Mouse (Mus musculus) neural tube, embryonic 15.5 days (tissue): ENCODE measurements around the gene Itgae. TPM values are rescaled to one million over a fixed set of nuclear protein-coding genes. Genes with fewer than 3 reads are reported as not detected.
"Not testable (repeated sequence)": the region's sequence is repeated elsewhere in the genome, so short reads cannot be mapped to it uniquely, and the experiment has no call there.

Source experiments
- ATAC-seq: fragments of 200-750 bp; cut with Nextera tagmentation; 2 replicates; pipeline ENCODE4 v1.8.0; 2017; ENCODE audit warnings: mild to moderate bottlenecking, moderate TSS enrichment, moderate library complexity; ENCODE audit not compliant: low FRiP score
- H3K27ac ChIP-seq: fragments of 300-500 bp; sonication (generic); replicated peaks from 2 replicates; pipeline ENCODE4 v1.5.1; 2015; ENCODE audit warnings: mild to moderate bottlenecking, inconsistent platforms
- H3K27me3 ChIP-seq: fragments of 300-500 bp; sonication (generic); replicated peaks from 2 replicates; pipeline ENCODE4 v1.6.1; 2015; ENCODE audit warnings: inconsistent platforms
- H3K36me3 ChIP-seq: fragments of 300-500 bp; sonication (generic); 2 replicates; pipeline ENCODE4 v1.6.1; 2015; ENCODE audit warnings: inconsistent platforms
- H3K4me1 ChIP-seq: fragments of 300-500 bp; sonication (generic); 2 replicates; pipeline ENCODE4 v1.6.1; 2015; ENCODE audit warnings: inconsistent platforms
- H3K4me2 ChIP-seq: fragments of 300-500 bp; sonication (generic); 2 replicates; pipeline ENCODE4 v1.6.1; 2015; ENCODE audit warnings: inconsistent platforms, mild to moderate bottlenecking, moderate library complexity
- H3K4me3 ChIP-seq: fragments of 300-500 bp; sonication (generic); replicated peaks from 2 replicates; pipeline ENCODE4 v1.5.1; 2015; ENCODE audit warnings: mild to moderate bottlenecking, inconsistent platforms
- H3K9ac ChIP-seq: fragments of 300-500 bp; sonication (generic); replicated peaks from 2 replicates; pipeline ENCODE4 v1.6.1; 2015; ENCODE audit warnings: mild to moderate bottlenecking, inconsistent platforms
- H3K9me3 ChIP-seq: fragments of 300-500 bp; sonication (generic); replicated peaks from 2 replicates; pipeline ENCODE4 v1.6.1; 2016; ENCODE audit warnings: inconsistent platforms
- WGBS: fragments of 180-500 bp; shearing (Covaris S2); methylation state at CpG from one replicate; pipeline ENCODE4 v1.1.7; 2015; ENCODE audit warnings: mixed read lengths; 5-methylcytosine and 5-hydroxymethylcytosine counted together
- polyA plus RNA-seq: library from polyadenylated mRNA; unstranded; fragments of >200 nt; fragmentation: Nextera tagmentation; extraction: Ambion mirVana; gene quantifications from 2 replicates; pipeline ENCODE4 v1.2.1, GENCODE M21; 2015

Itgae gene
- polyA plus RNA-seq, 1 experiment from 2014 or later: 0.19 TPM

DNA sequence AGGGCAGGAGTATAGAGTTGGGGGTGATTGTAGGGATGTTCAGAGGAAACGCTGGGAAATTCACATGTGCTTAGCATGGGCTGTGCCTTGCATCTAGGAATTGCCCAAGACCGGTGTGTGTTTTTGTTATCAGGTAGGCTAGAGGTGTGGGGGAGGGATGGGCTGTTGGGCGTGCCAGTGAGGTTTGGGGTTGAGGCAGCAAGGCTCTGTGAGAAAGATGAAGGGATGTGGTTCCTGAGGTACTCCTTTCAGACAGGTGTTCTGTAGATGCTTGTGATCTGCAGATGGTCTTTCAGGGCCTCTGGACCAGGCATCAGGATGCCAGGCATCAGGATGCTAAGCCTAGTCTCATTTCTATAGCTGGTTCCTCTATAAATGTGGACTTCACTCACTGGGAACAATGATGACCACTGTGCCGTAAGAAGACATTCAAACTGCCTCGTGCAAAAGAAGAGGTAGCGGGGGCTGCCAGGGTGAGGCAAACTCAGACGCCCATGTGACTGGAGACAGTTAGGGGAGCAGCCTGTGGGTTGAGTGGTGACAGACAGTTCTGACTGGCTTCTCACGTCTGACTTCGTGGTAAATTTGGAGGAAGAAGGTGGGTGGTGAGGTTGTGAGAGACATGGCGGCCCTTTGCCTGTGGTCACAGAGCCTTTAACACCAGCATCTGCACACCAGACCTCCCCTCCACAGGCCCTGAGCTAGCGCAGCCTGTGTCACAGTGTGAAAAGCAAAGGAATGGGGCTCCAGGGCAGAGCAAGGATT lies 4.0 kb downstream of the Itgae start:
- H3K27ac ChIP-seq: no peak overlapping the region
- H3K9ac ChIP-seq: no peak overlapping the region
- ATAC-seq: no peak
- H3K4me1 ChIP-seq: no peaks in the 10 kb centered on the region
- no peak overlapping the region for H3K4me2 ChIP-seq
- 82% methylated on average over 11 of the region's 11 CpGs for WGBS
- H3K9me3 ChIP-seq: no peaks in the 10 kb centered on the region
- H3K4me3 ChIP-seq: no peak overlapping the region
- H3K36me3 ChIP-seq: no peaks in the 10 kb centered on the region
- H3K27me3 ChIP-seq: no peaks in the 10 kb centered on the region

DNA sequence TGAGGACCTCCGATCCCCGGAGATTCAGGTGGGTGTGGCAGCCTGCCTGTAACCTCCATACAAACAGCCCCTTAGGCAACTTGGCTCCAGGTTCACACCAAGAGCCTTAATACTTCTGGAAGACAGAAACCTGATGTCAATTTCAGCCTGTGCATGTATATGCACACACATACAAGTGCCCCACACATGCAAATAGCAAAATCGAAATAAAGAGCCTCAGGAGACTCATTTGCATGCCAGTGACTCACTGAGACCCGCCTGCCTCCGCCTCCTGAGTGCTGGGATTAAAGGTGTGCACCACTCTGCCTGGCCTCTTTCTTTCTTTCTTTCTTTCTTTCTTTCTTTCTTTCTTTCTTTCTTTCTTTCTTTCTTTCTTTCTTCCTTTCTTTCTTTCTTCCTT lies 8.5 kb downstream of the Itgae start:
- H3K9ac ChIP-seq: no peak overlapping the region
- no peaks in the 10 kb centered on the region for H3K27me3 ChIP-seq
- no peak overlapping the region for H3K4me3 ChIP-seq
- ATAC-seq: no peak
- WGBS: 64% methylated on average over 5 of the region's 5 CpGs
- H3K27ac ChIP-seq: no peak overlapping the region
- H3K4me1 ChIP-seq: no peaks in the 10 kb centered on the region
- no peaks in the 10 kb centered on the region for H3K36me3 ChIP-seq
- H3K4me2 ChIP-seq: no peak overlapping the region
- no peaks in the 10 kb centered on the region for H3K9me3 ChIP-seq

DNA sequence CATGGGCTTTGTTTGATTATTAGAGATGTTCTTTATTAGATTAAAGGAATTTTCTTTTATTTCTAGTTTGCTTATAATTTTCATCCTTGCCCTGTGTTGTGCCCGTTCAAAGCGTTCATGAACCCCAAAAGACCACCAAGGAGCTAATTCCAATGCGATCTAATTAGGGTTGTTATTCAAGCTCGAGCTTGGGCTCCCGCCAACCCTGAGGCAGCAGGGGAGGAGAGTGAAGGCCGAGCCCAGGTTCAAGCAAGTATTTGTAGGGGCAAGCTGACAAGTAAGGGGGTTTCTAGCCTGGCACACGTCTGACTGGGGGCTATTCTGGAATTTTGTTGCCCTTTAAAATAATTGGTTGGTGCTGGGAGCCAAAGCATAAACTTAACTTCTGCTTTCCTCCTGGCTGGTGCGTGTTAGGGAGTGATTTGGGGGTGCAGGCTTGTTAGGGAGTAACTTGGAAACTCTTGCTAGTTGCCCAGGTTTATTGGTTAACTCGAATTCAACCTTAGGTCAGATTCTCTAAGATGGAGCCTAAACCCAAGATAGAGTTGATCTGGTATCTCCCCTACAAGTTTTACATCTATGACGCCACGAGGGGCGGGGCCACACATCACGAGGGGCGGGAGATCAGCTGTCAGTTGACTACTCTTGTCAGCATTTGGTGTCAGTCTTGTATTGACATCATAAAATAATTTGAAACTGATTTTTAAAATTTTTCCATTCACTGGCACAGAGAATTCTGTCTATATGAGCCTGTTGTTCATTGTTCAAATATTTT lies 9.8 kb downstream of the Itgae start:
- Histone ChIP-seq H3K27me3 (no peaks in the 10 kb centered on the region), H3K9ac (no peak overlapping the region), H3K27ac (no peak overlapping the region), H3K4me1 (no peaks in the 10 kb centered on the region), H3K4me3 (no peak overlapping the region), H3K4me2 (no peak overlapping the region), H3K9me3 (no peaks in the 10 kb centered on the region), H3K36me3 (no peaks in the 10 kb centered on the region)
- ATAC-seq: no peak
- 62% methylated on average over 14 of the region's 14 CpGs for WGBS

DNA sequence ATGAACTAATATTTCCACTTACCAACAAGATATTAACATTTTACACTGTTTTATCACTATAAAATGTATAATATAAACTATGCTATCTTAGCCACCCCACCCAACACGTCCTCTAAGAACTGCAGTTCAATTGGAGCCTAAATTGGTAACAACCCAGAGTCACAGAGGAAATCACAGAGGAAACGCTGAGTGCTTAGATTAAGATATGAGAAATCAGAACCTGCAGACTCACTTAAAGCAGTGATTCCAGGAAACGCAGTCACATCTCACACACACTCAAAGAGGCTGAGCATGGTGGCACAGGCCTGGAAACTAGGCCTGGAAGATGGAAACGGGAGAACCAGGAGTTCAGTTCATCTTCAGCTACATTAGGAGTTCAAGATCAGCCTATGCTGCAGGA lies 10.9 kb downstream of the Itgae start:
- H3K9me3 ChIP-seq: no peaks in the 10 kb centered on the region
- no peak for ATAC-seq
- H3K36me3 ChIP-seq: no peaks in the 10 kb centered on the region
- H3K27me3 ChIP-seq: no peaks in the 10 kb centered on the region
- no peak overlapping the region for H3K27ac ChIP-seq
- no peak overlapping the region for H3K9ac ChIP-seq
- WGBS: 88% methylated on average over 4 of the region's 4 CpGs
- no peak overlapping the region for H3K4me2 ChIP-seq
- H3K4me3 ChIP-seq: no peak overlapping the region
- no peaks in the 10 kb centered on the region for H3K4me1 ChIP-seq

DNA sequence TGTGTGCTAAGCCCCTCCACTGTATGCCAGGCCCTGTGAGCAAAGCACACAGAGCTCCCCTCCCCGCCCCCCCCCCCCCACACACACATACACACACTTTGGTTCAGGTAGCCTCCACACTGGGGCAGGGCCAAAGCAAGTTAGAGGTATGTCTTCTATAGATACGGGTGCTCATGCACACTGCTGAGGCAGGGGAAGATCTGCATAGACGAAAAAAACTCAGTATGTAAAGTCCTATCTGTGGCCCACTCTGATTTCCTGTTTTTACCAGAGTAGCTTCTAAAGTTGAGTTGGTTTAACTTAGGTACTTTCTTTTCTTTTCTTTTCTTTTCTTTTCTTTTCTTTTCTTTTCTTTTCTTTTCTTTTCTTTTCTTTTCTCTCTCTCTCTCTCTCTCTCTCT lies 14.9 kb downstream of the Itgae start:
- WGBS: 65% methylated on average over 3 of the region's 3 CpGs
- no peak overlapping the region for H3K4me2 ChIP-seq
- H3K9ac ChIP-seq: no peak overlapping the region
- H3K9me3 ChIP-seq: no peaks in the 10 kb centered on the region
- no peak for ATAC-seq
- no peaks in the 10 kb centered on the region for H3K4me1 ChIP-seq
- no peak overlapping the region for H3K27ac ChIP-seq
- H3K27me3 ChIP-seq: no peaks in the 10 kb centered on the region
- no peak overlapping the region for H3K4me3 ChIP-seq
- no peaks in the 10 kb centered on the region for H3K36me3 ChIP-seq

GRCm38 (mm10) chr11:73107358-73107757 lies 17.0 kb downstream of the Itgae start:
- H3K27me3 ChIP-seq, H3K4me3 ChIP-seq, H3K9me3 ChIP-seq, H3K9ac ChIP-seq, H3K36me3 ChIP-seq, H3K27ac ChIP-seq, H3K4me1 ChIP-seq, ATAC-seq, H3K4me2 ChIP-seq: not testable (repeated sequence)
- WGBS: 39% methylated on average over 3 of the region's 3 CpGs

DNA sequence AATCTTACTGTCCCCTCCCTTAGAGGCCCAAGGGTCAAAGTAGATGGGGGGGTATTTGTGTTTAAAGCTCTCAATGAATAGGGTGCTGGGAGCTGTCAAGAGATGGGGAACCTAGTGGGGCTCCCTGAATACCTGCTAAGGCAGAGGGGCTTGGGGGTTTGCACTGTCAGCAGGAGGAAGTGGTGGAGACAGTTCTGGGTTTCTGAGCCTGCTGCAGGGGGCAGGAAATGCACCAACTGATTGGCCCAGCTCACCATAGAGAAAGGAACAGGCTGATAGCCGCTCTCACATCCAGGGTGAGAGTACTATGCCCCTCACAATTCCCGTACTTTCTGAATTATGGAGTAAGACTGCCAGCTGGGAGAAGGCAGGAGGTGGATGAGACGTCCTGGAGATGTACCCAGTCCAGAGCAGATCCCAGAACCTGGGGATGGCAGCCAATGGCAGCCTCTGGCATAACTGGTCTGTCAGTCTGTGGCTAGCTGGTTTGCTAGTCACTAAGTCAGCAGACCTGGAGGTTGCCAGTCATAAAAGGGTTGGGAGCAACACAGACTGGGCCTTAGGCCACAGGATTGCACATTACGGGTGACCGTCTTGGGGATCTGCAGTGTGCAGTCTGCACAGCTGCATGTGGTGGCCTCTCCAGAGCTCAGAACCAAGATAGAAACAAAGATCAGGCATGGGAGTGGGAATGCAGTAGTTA lies 18.0 kb downstream of the Itgae start:
- WGBS: 70% methylated on average over 5 of the region's 5 CpGs
- no peak overlapping the region for H3K4me3 ChIP-seq
- ATAC-seq: no peak
- no peak overlapping the region for H3K4me2 ChIP-seq
- no peaks in the 10 kb centered on the region for H3K36me3 ChIP-seq
- no peaks in the 10 kb centered on the region for H3K9me3 ChIP-seq
- no peaks in the 10 kb centered on the region for H3K4me1 ChIP-seq
- H3K27ac ChIP-seq: no peak overlapping the region
- no peaks in the 10 kb centered on the region for H3K27me3 ChIP-seq
- H3K9ac ChIP-seq: no peak overlapping the region

- no peak overlapping the region for H3K27ac ChIP-seq
- H3K4me1 ChIP-seq: no peaks in the 10 kb centered on the region
- no peaks in the 10 kb centered on the region for H3K9me3 ChIP-seq
- H3K36me3 ChIP-seq: no peaks in the 10 kb centered on the region
- no peak overlapping the region for H3K4me3 ChIP-seq
- H3K9ac ChIP-seq: no peak overlapping the region
- 83% methylated on average over 14 of the region's 14 CpGs for WGBS
- H3K4me2 ChIP-seq: no peak overlapping the region
- ATAC-seq: no peak
- H3K27me3 ChIP-seq: no peaks in the 10 kb centered on the region
These were observed 18.7 kb downstream of the Itgae start for GRCm38 (mm10) chr11:73108898-73109625.

GRCm38 (mm10) chr11:73109941-73110340 lies 19.6 kb downstream of the Itgae start:
- Histone ChIP-seq H3K4me2 (no peak overlapping the region), H3K4me3 (no peak overlapping the region), H3K36me3 (no peaks in the 10 kb centered on the region), H3K27ac (no peak overlapping the region), H3K9ac (no peak overlapping the region), H3K27me3 (no peaks in the 10 kb centered on the region), H3K9me3 (no peaks in the 10 kb centered on the region), H3K4me1 (no peaks in the 10 kb centered on the region)
- 85% methylated on average over 3 of the region's 3 CpGs for WGBS
- ATAC-seq: no peak

- Histone ChIP-seq H3K4me2 (no peak overlapping the region), H3K27ac (no peak overlapping the region), H3K27me3 (no peaks in the 10 kb centered on the region), H3K9ac (no peak overlapping the region), H3K9me3 (no peaks in the 10 kb centered on the region), H3K4me1 (no peaks in the 10 kb centered on the region), H3K36me3 (no peaks in the 10 kb centered on the region), H3K4me3 (no peak overlapping the region)
- no peak for ATAC-seq
- 74% methylated on average over 6 of the region's 6 CpGs for WGBS
These were observed 21.0 kb downstream of the Itgae start for GRCm38 (mm10) chr11:73111414-73111813.

DNA sequence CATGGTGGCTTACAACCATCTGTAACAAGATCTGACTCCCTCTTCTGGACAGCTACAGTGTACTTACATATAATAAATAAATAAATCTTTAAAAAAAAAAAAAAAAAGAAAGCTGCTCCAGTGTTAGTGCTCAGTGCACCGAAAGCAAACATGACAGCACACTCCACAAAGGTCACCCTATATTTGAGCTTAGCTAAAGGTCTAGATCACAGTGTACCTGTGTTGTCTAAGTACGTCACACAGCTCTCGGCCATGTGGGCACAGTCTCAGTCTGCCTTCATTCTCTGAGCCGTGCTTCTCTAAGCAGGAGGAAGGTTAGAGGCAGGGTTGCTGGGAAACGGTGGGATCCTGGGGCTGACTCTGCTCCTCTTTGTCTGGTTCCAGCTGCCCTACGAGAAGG lies 36.1 kb downstream of the Itgae start:
- Histone ChIP-seq H3K9me3 (no peaks in the 10 kb centered on the region), H3K4me2 (no peak overlapping the region), H3K9ac (no peak overlapping the region), H3K4me1 (no peaks in the 10 kb centered on the region), H3K4me3 (no peak overlapping the region), H3K27ac (no peak overlapping the region), H3K36me3 (no peaks in the 10 kb centered on the region), H3K27me3 (no peaks in the 10 kb centered on the region)
- 89% methylated on average over 6 of the region's 6 CpGs for WGBS
- no peak for ATAC-seq
